Mouse (Mus musculus) kidney, adult 18-20 months (tissue): ENCODE data around the gene Atg7.

ENCODE experiments used
- DNase-seq: peaks from one replicate; pipeline ENCODE4 v3.0.0; 2021

Atg7 gene

DNA sequence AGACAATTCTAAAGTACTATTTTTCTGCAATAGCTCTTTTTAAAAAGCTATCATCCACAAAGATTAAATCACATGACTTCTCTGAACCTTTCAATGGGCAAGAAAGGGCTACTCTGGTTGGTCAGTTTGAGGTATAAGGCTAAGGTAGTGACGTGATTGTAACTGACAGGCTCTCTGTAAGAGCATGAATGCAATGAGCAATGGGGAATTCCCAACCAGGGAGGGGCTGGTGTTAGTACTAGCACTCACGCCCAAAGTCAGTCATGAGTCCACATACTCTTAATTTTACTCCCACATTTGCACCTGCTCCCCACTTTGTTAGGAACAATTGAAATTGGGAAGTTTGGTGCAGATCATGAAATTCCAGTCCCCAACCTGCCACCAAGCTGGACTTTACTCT lies 147.2 kb downstream of the Atg7 start:
- DNase-seq = no peak

DNA sequence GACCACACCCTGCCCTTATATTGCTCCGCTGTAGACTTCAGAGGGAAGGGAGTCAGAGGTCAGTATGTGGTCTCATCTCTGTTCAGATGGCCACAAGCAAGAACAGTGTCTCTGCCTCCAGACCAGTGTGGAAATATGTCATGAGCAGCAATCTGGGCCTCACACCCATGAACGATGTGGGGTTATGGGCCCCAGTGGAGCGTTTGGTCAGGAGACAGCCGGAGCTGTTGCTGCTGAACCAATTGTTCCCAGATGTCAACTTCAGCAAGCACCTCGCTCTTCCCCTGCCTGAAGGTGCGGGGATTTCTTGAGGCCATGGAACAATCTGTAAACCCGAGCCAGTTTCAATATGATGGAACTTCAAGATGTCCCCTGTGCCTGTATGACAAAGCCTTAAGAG lies 148.0 kb downstream of the Atg7 start:
- DNase-seq = no peak

DNA sequence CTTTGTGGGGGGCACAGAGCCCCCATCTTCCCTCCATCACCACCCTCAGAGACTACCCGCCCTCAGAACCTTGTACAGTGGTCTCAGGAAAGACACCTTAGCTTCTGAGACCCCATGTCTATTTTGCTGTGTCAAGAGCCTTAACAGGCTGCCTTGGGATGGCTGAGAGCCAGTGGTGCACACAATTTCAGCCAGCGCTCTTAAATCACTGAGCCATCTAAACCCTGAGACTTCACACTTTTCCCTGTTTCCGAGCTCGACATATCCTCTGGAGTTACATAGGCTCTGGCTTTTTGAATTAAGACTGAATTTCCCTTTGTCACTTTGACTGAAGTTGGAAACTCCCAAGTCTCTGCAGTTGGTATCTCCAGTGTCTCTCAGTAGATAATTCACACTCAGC lies 148.9 kb downstream of the Atg7 start:
- DNase-seq = no peak

DNA sequence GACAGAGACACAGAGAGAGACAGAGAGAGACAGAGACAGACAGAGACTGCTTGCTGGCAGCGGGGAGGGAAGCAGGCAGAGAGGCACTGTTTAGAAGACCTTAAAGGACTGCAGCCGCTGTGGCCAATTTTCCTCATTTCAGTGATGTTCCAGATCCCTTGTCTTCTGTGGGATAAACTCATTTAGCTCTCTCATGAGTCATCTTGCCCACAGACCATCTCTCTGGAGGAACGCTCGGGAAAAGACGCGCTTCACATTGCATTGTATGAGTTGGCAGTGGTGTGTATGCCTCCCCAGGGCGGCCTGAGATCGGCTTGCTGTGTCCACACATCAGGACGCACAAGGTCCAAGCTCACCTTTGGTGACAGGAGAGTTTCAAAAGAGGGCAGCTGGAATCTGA lies 151.8 kb downstream of the Atg7 start:
- no peak for DNase-seq

DNA sequence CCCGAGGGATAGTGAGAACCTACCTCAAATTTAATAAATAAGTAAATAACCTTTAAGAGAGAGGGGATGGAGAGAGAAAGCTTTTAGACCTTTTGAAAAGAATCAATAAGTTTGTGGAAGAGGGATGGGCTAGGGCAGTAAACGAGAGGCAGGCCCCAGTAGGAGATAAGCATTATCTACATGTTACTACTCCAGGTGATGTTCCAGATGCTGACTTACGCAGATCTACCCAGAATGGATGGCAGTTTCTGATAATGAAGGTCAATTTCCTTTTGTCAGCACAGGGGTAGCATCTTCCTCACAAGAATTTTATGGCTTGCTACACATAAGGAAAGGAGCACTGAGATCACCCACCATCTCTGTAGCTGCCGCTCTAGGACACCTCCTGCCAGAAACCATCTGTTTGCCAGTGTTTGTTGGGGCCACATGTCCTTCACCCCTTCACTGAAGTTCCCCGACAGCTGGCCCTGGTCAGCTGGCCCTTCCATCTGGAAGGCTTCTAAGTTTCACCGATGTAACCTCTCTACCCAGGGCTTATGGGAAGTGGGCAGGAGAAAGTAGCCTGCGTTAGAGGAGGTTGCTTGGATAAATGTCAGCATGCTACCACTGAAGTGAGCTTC lies 152.9 kb downstream of the Atg7 start:
- DNase-seq = no peak

DNA sequence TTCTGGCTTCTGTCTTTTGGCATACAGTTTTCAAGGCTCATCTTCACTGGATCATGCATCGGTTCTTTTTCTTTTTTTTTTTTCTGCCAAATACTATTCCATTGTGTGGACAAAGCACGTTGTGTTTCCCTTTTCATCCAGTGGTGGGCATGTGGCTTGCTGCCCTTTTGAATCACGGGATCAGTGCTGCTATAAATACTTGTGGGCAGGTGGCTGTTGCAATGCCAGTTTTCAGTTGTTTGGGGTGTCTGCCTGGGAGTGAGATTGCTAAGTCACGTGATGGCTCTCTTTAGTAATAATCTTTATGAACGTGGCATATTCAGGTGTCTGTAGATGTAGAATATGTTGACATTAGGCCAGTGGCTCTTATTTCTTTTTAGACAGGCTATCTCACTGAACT lies 155.0 kb downstream of the Atg7 start:
- DNase-seq = no peak

DNA sequence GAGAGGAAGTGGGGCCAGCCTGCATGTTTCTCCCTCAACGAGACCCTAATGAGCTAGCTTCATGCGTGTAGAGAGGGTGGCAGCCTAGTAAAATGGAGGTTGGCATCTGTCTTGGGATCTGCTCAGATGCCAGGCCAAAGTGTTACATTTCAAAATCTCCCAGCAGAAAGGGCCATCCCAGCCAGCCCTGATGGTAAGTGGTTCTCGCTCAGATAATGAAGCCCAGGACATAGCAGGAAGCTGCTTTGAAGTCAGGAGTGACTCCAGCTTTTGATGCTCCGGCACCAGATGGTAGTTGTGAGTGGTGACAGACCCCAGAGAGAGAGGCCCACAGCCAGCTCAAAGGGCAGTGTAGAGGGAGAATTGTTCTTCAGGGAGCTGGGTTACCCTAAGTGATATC lies 155.8 kb downstream of the Atg7 start:
- DNase-seq = no peak

DNA sequence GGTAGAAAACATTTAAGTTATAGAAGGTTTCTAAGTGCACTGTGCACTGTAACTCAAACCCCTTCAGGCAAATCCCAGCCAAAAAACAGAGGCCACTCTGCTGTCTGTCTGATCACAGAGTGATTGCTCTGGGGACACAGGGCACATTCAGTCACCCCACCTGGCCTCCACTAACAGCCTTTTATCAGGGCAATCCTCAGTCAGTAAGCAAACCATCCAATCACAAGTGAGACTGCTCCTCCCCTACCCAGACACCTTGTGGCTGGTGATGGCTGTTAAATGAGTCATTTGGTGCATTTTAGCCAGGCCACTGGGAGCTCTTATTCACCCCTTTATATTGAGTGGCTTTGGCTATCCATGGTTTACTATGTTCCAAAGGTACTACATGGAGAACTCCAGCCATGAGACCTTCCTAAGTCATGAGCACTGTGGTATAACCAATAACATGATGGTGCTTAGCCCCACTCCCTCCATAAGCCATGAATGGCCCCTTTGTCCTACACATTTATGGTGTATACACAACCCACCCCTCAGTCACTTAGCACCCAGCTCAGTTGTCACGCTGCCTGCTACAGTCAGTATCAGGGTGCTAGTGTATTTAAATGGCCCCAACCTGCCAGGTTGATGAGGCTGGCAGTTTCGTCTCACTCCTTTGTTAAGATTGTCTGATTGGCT lies 157.5 kb downstream of the Atg7 start:
- DNase-seq = no peak

DNA sequence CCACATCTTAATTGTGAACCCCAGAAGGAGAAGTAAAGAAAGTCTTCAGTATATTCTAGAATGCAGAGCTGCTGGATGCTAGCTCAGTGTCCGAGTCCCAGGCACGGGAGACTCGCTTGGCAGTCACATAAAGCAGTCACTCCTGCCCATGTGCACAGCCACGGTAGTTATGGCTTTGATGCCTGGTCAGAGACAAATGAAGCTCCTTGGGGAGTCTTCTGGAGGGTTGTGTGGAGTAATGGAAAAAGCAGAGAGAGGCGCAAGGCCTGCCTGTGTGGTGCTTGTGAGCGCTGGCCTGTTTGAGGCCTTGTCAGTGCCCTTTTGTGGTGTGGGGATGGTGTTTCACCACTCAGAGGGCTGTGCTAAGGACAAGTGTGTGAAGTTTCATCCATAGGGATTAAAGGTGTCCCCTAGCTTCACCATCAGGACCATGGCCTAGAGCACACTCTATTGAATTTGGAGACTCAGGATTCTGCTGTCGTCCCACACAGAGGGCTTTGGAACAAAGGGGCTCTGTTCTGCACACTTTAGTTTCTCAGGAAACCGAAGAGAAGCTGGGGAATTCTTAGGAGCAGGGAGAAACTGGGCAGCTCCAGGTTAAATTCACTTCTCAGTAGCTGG lies 161.1 kb downstream of the Atg7 start:
- DNase-seq = no peak

DNA sequence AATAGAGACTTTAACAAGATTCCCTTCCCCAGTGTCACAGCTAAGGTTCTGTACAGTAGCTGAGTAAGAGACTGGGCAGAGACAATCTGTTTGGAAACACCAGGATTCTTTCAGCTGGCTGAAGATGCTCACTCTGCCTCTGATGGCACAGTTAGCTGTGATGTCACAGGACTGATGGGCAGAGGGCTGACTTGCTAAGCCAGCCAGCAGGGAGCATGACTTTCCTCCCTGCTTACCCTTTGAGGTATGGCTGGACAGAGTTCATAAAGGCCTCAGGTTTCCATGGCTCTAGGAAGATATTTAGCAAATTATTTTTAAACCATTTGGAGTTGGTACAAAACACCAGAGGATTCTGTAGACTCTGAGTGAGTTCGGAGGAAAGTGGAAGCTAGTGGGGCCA lies 162.0 kb downstream of the Atg7 start:
- DNase-seq = no peak

DNA sequence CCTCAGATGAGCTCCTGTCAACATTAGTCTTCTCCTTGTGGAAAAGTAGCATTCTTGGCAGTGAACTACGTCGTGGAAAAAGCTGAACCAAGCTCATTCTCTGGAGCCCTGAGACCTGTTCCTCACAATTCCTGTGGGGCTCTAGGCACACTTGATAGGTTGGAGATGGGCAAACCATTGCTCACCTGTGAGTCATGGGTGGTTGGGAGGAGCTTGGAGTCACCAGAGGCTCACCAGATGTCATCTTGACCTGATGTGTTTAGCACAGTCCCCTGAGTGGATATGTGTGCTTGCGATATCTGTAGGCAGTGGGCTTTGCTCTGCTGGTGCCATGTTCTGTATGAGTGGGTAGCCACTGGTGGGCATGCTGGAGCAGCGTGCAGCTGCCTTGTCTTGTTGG lies 163.0 kb downstream of the Atg7 start:
- no peak for DNase-seq

DNA sequence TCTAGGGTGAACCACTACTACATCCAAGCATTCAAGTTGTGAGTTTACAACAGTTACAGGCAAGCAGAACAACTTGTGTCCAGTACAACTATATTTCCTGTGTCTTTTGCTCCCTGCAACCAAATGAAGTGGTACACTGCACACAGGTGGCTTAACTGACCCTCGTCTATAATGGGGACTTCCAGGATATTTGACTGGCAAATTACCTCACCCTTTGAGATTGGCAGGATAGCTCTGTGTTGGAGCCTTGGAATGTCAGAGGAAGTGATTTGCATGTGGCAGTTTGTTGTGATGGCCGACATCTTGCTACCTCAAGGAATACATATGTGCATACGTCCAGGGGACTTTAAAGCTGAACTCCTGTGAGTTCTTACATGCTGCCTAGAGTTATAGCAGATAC lies 164.6 kb downstream of the Atg7 start:
- no peak for DNase-seq

DNA sequence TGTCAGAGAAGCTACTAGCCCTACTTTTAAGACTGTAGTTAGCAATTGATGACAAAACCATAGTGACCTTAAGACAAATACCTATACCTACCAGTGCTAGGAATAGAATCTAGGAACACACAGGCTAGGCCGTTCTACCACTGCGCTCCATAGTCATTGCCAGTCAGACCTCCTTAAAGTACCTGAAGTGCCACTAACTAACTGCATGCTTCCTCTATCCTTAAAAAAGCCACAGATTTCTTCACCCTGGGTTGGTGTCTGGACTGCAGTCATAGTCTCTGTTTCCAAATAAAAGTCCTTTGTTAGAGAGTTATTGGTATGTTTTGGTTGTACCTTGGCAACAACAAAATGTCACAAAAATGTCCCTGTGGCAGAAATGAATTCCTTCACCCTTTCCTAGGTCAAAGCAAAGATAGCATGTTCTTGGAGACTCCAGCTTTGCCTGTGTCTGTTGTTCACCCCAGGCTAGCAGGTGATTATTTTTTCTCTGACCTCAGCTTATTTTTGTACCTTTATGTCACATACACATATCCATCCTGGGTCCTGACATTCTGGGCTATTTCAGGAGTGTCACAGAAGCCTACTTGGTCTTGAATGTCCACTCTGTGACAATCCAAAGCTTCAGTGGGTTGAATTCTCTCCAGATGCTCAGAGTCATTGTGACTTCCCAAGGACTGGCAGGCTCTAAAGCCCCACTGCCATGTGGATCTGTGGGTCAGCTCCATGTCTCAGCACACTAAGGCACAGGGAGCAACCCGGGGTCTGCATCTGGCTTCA lies 165.9 kb downstream of the Atg7 start:
- DNase-seq = no peak

DNA sequence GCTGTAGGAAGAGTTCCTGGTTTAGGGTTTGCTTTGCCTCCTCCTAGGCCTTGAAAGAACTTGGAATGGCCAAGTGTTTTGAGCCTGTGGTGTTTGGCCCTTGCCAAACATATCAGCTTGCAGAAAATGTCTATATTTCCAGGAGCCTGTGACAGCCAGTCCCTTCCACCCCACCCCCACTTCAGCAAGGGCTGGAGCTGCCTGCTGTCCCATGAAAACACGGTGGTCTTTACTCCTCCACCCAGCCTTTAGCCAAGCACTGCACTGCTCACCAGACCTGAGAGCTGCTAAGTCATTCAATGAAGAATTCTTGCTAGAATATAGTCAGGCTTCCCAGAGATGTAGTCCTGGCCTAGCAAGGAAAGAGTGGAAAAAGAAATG lies 166.5 kb downstream of the Atg7 start:
- DNase-seq = no peak

DNA sequence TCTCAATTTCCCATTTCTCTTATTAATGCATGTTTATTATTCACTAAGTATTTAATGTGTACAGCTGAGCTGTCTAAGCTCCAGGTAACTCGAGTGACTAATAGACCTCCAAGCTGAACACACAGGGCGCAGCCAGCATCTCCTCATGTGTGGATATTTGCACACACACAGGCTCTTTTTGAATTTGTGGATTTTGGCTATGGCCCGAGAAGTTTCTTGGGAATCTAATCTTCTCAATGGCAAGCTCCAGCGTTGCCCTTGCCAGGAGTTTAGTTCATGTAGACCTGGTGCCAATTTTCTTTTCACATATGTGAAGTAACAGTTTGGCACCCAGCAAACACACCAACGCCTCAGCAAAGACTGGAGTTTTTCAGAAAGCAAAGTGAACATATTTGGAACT lies 169.4 kb downstream of the Atg7 start:
- no peak for DNase-seq

DNA sequence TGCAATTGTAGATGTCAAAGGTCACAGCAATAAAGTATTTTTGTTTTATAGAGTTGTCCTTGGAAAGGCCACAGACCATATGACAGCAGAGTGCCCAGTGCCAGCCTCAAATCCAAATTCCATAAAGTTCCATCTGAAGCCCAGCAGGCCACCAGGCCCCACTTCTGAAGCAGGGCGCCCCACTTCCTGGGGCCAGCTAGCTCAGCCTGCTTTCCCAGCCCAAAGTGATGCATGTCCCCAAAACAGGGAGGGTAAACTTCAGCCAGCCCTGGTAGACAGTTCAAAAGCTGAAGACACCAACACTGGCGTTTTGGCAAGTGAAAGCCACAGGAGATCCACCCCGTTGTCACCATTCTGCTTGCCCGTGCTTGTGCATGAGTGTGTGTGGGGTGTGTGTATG lies 169.9 kb downstream of the Atg7 start:
- no peak for DNase-seq

DNA sequence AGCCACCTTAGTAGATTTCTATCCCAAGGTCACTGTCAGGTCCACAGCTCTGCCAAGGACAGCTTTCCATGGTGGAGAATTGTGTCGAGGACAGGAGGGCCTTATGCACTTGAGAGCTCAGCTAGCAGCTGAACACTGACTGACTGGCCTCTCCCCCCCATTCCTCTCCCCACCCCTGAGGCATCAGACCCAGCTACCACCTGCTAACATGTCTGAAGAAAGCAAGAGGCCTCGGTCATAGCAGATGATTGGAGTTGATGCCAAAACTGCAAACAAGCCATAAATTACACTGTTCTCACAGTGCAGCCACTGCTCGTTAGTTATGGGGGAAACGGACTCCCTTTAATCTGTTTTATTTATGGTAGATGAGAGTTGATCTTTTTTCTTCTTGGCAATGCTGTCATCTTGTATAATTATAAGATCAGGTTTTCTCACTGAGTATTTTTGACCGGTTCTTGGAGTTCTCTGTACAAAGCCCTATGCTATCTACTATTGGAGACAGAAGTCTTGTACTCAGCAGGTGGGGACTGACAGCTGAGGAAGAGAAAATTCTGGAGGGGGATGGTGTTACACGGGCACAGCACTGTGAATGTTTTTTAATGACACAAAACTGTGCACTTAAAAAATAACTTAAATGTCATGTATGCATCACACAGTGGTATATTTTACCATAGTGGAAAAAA lies 171.4 kb downstream of the Atg7 start:
- DNase-seq = no peak

DNA sequence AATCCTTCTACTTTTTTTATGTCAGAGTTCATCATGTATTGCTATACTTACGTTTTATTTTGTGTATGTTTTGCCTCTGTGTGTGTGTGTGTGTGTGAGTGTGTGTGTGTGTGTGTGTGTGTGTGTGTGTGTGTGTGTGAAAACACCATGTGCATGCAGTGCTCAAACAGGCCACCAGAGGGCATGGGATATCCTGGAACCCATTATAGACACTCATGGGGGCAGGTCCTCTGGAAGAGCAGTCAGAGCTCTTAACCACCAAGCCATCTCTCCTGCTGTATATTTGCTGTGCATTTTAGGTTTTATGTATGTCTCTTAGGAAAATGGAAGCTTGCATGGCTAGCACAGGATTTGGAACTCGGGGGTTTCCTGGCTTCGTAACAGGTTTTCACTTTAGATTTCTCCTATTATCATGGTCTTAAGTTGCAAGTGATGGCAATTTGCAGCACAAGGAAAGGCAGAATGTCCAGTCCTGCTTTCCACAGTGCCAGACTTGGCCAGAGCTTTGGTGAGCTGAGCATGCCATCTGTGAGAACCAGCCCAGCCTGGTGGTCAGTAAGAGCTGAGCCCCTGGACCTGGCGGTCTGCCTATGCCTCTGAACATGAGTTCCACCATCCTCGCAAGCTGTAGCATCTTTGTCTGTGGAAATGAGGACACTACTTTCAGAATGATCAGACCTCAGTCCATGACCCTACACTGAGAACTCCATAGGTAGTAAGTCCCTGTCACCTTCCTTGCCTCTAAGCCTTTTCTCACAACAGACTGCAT lies 172.2 kb downstream of the Atg7 start:
- no peak for DNase-seq

DNA sequence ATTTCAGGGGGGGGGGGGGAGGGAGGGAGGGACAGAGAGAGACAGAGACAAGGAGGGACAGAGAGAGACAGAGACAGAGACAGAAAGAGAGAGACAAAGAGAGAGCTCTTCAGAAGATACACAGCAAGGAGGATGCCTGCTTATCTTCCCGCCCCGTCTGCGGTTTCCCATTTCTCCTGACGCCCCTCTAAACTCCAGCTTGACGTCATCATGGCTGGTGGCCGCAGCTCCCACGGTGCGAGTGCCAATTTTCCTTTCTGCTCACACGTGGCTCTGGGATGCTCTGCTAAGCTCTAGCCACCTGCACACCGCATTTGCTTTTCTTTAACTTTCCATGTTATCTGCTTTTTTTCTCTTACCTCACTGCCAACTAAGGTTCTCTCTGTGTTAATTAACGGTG lies 175.1 kb downstream of the Atg7 start:
- DNase-seq = no peak

DNA sequence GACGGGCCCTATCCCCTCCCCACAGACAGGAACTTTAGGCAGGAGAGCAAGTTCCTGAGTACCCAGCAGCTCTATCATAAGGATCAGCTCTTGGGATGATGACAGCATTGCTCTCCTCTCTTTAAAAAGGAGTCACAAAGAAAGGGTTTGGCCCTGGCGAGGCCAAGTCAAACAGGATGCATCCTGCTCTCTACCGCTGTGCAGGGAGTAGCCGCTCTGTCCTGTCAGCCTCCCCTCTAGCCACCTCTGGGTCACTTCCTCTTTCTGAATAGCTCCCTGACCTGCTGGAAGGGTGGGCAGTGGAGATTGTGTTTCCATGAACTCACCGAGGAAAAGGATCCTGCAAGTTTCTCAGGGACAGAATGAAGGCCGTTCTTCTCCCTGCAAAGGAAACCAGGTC lies 175.6 kb downstream of the Atg7 start:
- no peak for DNase-seq

DNA sequence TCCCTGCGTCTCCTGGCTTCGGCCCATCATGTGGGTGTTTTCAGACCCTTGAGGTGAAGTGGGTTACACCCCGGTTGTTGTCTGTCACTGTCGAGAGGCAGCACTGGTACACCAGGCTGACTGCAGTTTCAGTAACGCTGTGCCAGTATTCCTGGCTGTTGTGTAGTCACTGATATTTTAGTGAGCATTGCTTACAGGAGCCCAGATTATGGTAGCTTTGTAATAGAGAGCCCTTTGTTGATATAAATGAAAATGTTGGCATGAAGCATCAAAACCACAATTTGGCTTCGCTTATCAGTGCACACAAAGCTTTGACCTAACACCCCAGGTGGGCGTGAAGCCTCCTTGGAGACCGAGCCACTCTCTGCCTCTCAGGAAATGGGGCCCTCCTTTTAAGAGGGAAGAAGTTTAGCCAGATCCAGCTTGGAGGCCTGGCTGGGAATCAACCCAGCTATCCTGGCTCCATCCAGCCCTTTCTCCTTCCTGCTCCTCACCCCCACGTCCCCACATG lies 177.1 kb downstream of the Atg7 start:
- DNase-seq = no peak

DNA sequence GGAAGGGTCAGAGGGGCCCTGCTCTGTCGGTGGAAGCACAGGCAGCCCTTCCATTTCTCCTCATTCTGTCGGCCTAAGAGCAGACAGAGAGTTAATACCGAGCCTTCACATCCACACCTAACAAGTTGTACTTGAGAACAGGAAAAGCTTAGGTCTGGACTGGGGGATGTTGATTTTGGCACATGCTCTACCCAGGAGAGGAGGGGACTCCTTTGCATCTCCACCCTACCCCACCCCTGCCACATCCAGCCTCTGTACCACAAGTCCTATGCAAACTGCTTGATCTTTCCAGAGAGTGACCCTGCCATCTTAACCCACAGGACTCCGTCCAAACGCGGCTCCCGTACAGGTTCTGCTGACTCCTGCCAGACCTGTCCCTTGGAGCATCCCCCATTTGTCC lies 178.7 kb downstream of the Atg7 start:
- DNase-seq = no peak
